Mouse (Mus musculus): ENCODE measurements around the gene Chid1.
A peak's percentile ranks its signal among the peaks of the same experiment; 100 is the strongest.

Chid1 gene

GRCm38 (mm10) chr7:141501820-141502555 lies 37.7 kb downstream of the Chid1 start:
- DNase-seq: peak; percentile 85 to 88

GRCm38 (mm10) chr7:141497600-141497999 lies 42.1 kb downstream of the Chid1 start:
- DNase-seq: no peak

- DNase-seq: peak; percentile 65 to 73
These were observed 43.7 kb downstream of the Chid1 start for GRCm38 (mm10) chr7:141495940-141496339.

- peak in 1 of 2 experiments; percentile 46 for DNase-seq
These were observed 44.3 kb downstream of the Chid1 start for GRCm38 (mm10) chr7:141495379-141495778.

- DNase-seq: no peak
These were observed 45.9 kb downstream of the Chid1 start for GRCm38 (mm10) chr7:141493729-141494128.

GRCm38 (mm10) chr7:141492738-141493137 lies 46.9 kb downstream of the Chid1 start:
- peak in 1 of 2 experiments; percentile 54 for DNase-seq

- peak in 1 of 2 experiments; percentile 37 for DNase-seq
These were observed 48.5 kb downstream of the Chid1 start for GRCm38 (mm10) chr7:141491151-141491550.

GRCm38 (mm10) chr7:141487141-141487540 lies 52.5 kb downstream of the Chid1 start:
- DNase-seq: peak; percentile 57 to 61

- peak in 1 of 2 experiments; percentile 40 for DNase-seq
These were observed 53.4 kb downstream of the Chid1 start for GRCm38 (mm10) chr7:141486239-141486638.

GRCm38 (mm10) chr7:141485606-141486005 lies 54.1 kb downstream of the Chid1 start:
- peak; percentile 99 for DNase-seq

GRCm38 (mm10) chr7:141485186-141485585 lies 54.5 kb downstream of the Chid1 start:
- no peak for DNase-seq

- DNase-seq: peak; percentile 62 to 70
These were observed 55.2 kb downstream of the Chid1 start for GRCm38 (mm10) chr7:141484186-141485120.

- peak; percentile 28 to 51 for DNase-seq
These were observed 56.5 kb downstream of the Chid1 start for GRCm38 (mm10) chr7:141483114-141483653.

- DNase-seq: peak; percentile 59 to 66
These were observed 57.1 kb downstream of the Chid1 start for GRCm38 (mm10) chr7:141482531-141483024.

- DNase-seq: peak; percentile 94 to 96
These were observed 57.9 kb downstream of the Chid1 start for GRCm38 (mm10) chr7:141481498-141482401.

GRCm38 (mm10) chr7:141480842-141481497 lies 58.7 kb downstream of the Chid1 start:
- DNase-seq: peak; percentile 86 to 89

- DNase-seq: no peak
These were observed 61.3 kb downstream of the Chid1 start for GRCm38 (mm10) chr7:141478270-141478748.

GRCm38 (mm10) chr7:141477578-141478269 lies 61.9 kb downstream of the Chid1 start:
- no peak for DNase-seq

- peak in 1 of 2 experiments; percentile 31 for DNase-seq
These were observed 62.7 kb downstream of the Chid1 start for GRCm38 (mm10) chr7:141476981-141477370.

- peak; percentile 62 to 63 for DNase-seq
These were observed 63.3 kb downstream of the Chid1 start for GRCm38 (mm10) chr7:141476226-141476980.

Measured in cerebellum, postnatal 10 days (tissue).